Mouse (Mus musculus): ENCODE results near the gene Thegl. TPM values are rescaled to one million over a fixed set of nuclear protein-coding genes. Genes with fewer than 3 reads are reported as not detected.

Thegl gene
- total RNA-seq, 2 experiments from 2014 or later: not detected

GRCm38 (mm10) chr5:77061372-77062038 is 45.7 kb downstream of the Thegl start:
- no peak overlapping the region for H3K27ac ChIP-seq
- intact Hi-C loops (cut with DNase I): loop anchor here (2.0 kb wide), 1 partner anchor 63 kb away; no protein-coding TSS in a partner anchor
- H3K4me3 ChIP-seq: peak overlapping the region; percentile 51
- peak; percentile 93 for TF ChIP-seq CTCF (IDR thresholded peaks at IDR 0.05)
- peak; percentile 68 for DNase-seq

GRCm38 (mm10) chr5:77067321-77067720 is 51.5 kb downstream of the Thegl start:
- intact Hi-C loops (cut with DNase I): no loop called here
- H3K27ac ChIP-seq: no peak overlapping the region
- H3K4me3 ChIP-seq: no peak overlapping the region
- no peak for DNase-seq
- TF ChIP-seq CTCF (IDR thresholded peaks at IDR 0.05): no peak

GRCm38 (mm10) chr5:77070987-77071386 is 55.2 kb downstream of the Thegl start:
- Histone ChIP-seq H3K4me3 (no peak overlapping the region), H3K27ac (no peak overlapping the region)
- intact Hi-C loops (cut with DNase I): no loop called here
- no peak for DNase-seq
- TF ChIP-seq CTCF (IDR thresholded peaks at IDR 0.05): peak; percentile 21; the same call in 1 of the 2 replicates

GRCm38 (mm10) chr5:77071626-77072025 is 55.8 kb downstream of the Thegl start:
- H3K4me3 ChIP-seq: no peak overlapping the region
- no peak overlapping the region for H3K27ac ChIP-seq
- TF ChIP-seq CTCF (IDR thresholded peaks at IDR 0.05): peak; percentile 55
- intact Hi-C loops (cut with DNase I): no loop called here
- no peak for DNase-seq

GRCm38 (mm10) chr5:77073794-77074193 is 58.0 kb downstream of the Thegl start:
- Histone ChIP-seq H3K27ac (no peak overlapping the region), H3K4me3 (no peak overlapping the region)
- TF ChIP-seq CTCF (IDR thresholded peaks at IDR 0.05): no peak
- intact Hi-C loops (cut with DNase I): no loop called here
- no peak for DNase-seq

- Histone ChIP-seq H3K4me3 (no peak overlapping the region), H3K27ac (peak overlapping the region; percentile 38; the same call in 1 of the 2 replicates)
- intact Hi-C loops (cut with DNase I): no loop called here
- DNase-seq: peak; percentile 63
- no peak for TF ChIP-seq CTCF (IDR thresholded peaks at IDR 0.05)
Measured at GRCm38 (mm10) chr5:77074914-77075313, 59.1 kb downstream of the Thegl start.

- H3K27ac ChIP-seq: no peak overlapping the region
- no peak for DNase-seq
- intact Hi-C loops (cut with DNase I): no loop called here
- H3K4me3 ChIP-seq: no peak overlapping the region
- TF ChIP-seq CTCF (IDR thresholded peaks at IDR 0.05): no peak
Measured at GRCm38 (mm10) chr5:77075951-77076350, 60.1 kb downstream of the Thegl start.

- TF ChIP-seq CTCF (IDR thresholded peaks at IDR 0.05): no peak
- Histone ChIP-seq H3K27ac (peak overlapping the region; percentile 48), H3K4me3 (no peak overlapping the region)
- intact Hi-C loops (cut with DNase I): no loop called here
- DNase-seq: peak; percentile 58
Measured at GRCm38 (mm10) chr5:77080761-77081160, 64.9 kb downstream of the Thegl start.

- no peak for DNase-seq
- no peak for TF ChIP-seq CTCF (IDR thresholded peaks at IDR 0.05)
- intact Hi-C loops (cut with DNase I): no loop called here
- Histone ChIP-seq H3K27ac (no peak overlapping the region), H3K4me3 (no peak overlapping the region)
Measured at GRCm38 (mm10) chr5:77082735-77083134, 66.9 kb downstream of the Thegl start.

- H3K27ac ChIP-seq: no peak overlapping the region
- intact Hi-C loops (cut with DNase I): no loop called here
- no peak for DNase-seq
- TF ChIP-seq CTCF (IDR thresholded peaks at IDR 0.05): no peak
- H3K4me3 ChIP-seq: no peak overlapping the region
Measured at GRCm38 (mm10) chr5:77084418-77084817, 68.6 kb downstream of the Thegl start.

- intact Hi-C loops (cut with DNase I): no loop called here
- Histone ChIP-seq H3K27ac (no peak overlapping the region), H3K4me3 (no peak overlapping the region)
- no peak for DNase-seq
- no peak for TF ChIP-seq CTCF (IDR thresholded peaks at IDR 0.05)
Measured at GRCm38 (mm10) chr5:77085753-77086450, 70.1 kb downstream of the Thegl start.

- DNase-seq: no peak
- no peak for TF ChIP-seq CTCF (IDR thresholded peaks at IDR 0.05)
- intact Hi-C loops (cut with DNase I): no loop called here
Measured at GRCm38 (mm10) chr5:77086541-77086940, 70.7 kb downstream of the Thegl start.

GRCm38 (mm10) chr5:77087122-77087521 is 71.3 kb downstream of the Thegl start:
- TF ChIP-seq CTCF (IDR thresholded peaks at IDR 0.05): no peak
- no peak for DNase-seq
- intact Hi-C loops (cut with DNase I): no loop called here

More at GRCm38 (mm10) chr5:77086541-77086940, 70.7 kb downstream of the Thegl start:
- H3K4me3 ChIP-seq: no peak overlapping the region
- no peak overlapping the region for H3K27ac ChIP-seq

More at GRCm38 (mm10) chr5:77087122-77087521, 71.3 kb downstream of the Thegl start:
- Histone ChIP-seq H3K27ac (no peak overlapping the region), H3K4me3 (no peak overlapping the region)

Data from gastrocnemius, adult 2 months (tissue).